Mouse (Mus musculus) forebrain, postnatal 0 days (tissue): Measurements from ENCODE around the gene Slc22a8. TPM values are rescaled to one million over a fixed set of nuclear protein-coding genes. Genes with fewer than 3 reads are reported as not detected.

Experiments
- ATAC-seq: fragments of 200-750 bp; cut with Nextera tagmentation; 2 replicates; pipeline ENCODE4 v1.8.0; 2017; ENCODE audit warnings: mild to moderate bottlenecking, moderate library complexity
- DNase-seq: peaks from one replicate; pipeline ENCODE4 v3.0.0-alpha.2; 2015
- H3K27ac ChIP-seq: fragments of 300-500 bp; sonication (generic); 2 replicates; pipeline ENCODE4 v1.5.1; 2014; ENCODE audit warnings: low read depth, mild to moderate bottlenecking, antibody characterized with exemption, low read length, moderate library complexity, mixed read lengths
- H3K27me3 ChIP-seq: fragments of 300-500 bp; sonication (generic); 2 replicates; pipeline ENCODE4 v1.6.1; 2014; ENCODE audit warnings: mild to moderate bottlenecking, low read length, mixed read lengths; ENCODE audit not compliant: insufficient read depth
- H3K36me3 ChIP-seq: fragments of 300-500 bp; sonication (generic); 2 replicates; pipeline ENCODE4 v1.6.1; 2014; ENCODE audit warnings: mild to moderate bottlenecking, moderate library complexity; ENCODE audit not compliant: insufficient read depth
- H3K4me1 ChIP-seq: fragments of 300-500 bp; sonication (generic); 2 replicates; pipeline ENCODE4 v1.6.1; 2014; ENCODE audit warnings: antibody characterized with exemption; ENCODE audit not compliant: insufficient read depth
- H3K4me2 ChIP-seq: fragments of 300-500 bp; sonication (generic); 2 replicates; pipeline ENCODE4 v1.6.1; 2014; ENCODE audit warnings: low read depth, mild to moderate bottlenecking, moderate library complexity
- H3K4me3 ChIP-seq: fragments of 300-500 bp; sonication (generic); 2 replicates; pipeline ENCODE4 v1.5.1; 2014; ENCODE audit warnings: low read depth, low read length, mixed read lengths
- H3K9ac ChIP-seq: fragments of 300-500 bp; sonication (generic); 2 replicates; pipeline ENCODE4 v1.6.1; 2014; ENCODE audit warnings: mild to moderate bottlenecking
- H3K9me3 ChIP-seq: fragments of 300-500 bp; sonication (generic); 2 replicates; pipeline ENCODE4 v1.6.1; 2016; ENCODE audit warnings: low read length
- CTCF ChIP-seq: sonication (generic); IDR thresholded peaks from 2 replicates; pipeline ENCODE4 v1.5.1; 2016; ENCODE audit warnings: antibody characterized with exemption, control low read depth, low read depth
- WGBS: fragments of 180-500 bp; shearing (Covaris S2); extraction: QIAGEN DNeasy Blood & Tissue Kit; methylation state at CpG from one replicate; pipeline ENCODE4 v1.1.7; 2014; 5-methylcytosine and 5-hydroxymethylcytosine counted together
- polyA plus RNA-seq: library from polyadenylated mRNA; unstranded; fragments of >200 nt; fragmentation: Nextera tagmentation; extraction: Ambion mirVana; gene quantifications from 2 replicates; pipeline ENCODE4 v1.2.1, GENCODE M21; 2015
- total RNA-seq: library from RNA; depleted of rRNA; stranded (reverse); fragments of >200 nt; gene quantifications from 2 replicates; pipeline ENCODE4 v1.2.3, GENCODE M21; 2014; rRNA removed

Slc22a8 gene
- total and polyA plus RNA-seq, 2 experiments from 2014 or later, result 13.1 to 19.0 TPM

DNA sequence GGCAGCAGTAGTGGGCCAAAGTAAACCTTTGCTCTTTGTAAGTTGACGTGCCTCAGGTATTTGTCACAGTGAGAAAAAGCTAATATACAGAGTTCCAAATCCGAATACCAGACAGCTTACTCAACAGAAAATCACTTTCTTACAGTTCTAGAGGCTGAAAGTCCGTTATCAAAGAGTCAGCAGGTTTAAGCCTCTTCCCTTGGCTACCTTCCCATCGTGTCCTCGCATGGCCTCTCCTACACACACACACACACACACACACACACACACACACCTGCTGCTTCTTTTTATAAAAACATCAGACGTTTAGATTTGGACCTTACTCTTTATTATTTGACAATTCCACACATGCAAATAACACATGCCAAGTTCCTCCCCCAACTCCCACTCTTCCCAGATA lies 39.8 kb downstream of the Slc22a8 start:
- Histone ChIP-seq H3K27ac (no peak overlapping the region), H3K9ac (no peak overlapping the region), H3K4me1 (no peaks in the 10 kb centered on the region), H3K4me2 (no peak overlapping the region), H3K36me3 (no peaks in the 10 kb centered on the region), H3K27me3 (no peaks in the 10 kb centered on the region), H3K4me3 (no peak overlapping the region), H3K9me3 (no peaks in the 10 kb centered on the region)
- WGBS, result 77% methylated on average over 6 of the region's 6 CpGs
- no peak for ATAC-seq
- no peak for DNase-seq
- TF ChIP-seq CTCF, result no peak

- H3K27me3 ChIP-seq, result no peaks in the 10 kb centered on the region
- H3K27ac ChIP-seq, result no peak overlapping the region
- H3K9me3 ChIP-seq, result no peaks in the 10 kb centered on the region
- no peaks in the 10 kb centered on the region for H3K36me3 ChIP-seq
- DNase-seq, result no peak
- H3K9ac ChIP-seq, result no peak overlapping the region
- no peaks in the 10 kb centered on the region for H3K4me1 ChIP-seq
- no peak overlapping the region for H3K4me3 ChIP-seq
- TF ChIP-seq CTCF, result no peak
- H3K4me2 ChIP-seq, result no peak overlapping the region
- no peak for ATAC-seq
- WGBS, result 71% methylated on average over 1 of the region's 1 CpGs
Measured at GRCm38 (mm10) chr19:8632029-8632428, 41.0 kb downstream of the Slc22a8 start.

DNA sequence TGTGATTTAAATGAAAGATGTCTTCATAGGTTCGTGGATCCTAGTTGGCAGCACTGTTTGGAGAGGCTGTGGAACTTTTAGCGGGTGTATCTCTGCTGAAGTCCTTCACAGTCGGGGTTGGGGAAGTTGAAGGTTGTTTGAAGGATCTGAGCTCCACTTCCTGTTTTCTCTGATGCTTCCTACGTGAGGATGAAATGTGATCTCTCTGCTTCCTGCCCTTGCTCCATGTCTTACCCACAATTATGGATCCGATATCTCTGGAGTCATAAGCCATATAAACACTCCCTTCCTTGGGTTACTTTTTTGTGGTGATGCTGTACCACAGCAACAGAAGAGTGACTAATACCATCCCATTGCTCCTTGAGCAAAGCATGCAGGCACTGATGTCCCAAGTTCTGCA lies 51.0 kb downstream of the Slc22a8 start:
- ATAC-seq, result no peak
- no peak for TF ChIP-seq CTCF
- Histone ChIP-seq H3K9me3 (no peaks in the 10 kb centered on the region), H3K27ac (no peak overlapping the region), H3K36me3 (no peaks in the 10 kb centered on the region), H3K4me2 (no peak overlapping the region), H3K4me3 (no peak overlapping the region), H3K27me3 (no peaks in the 10 kb centered on the region), H3K4me1 (no peaks in the 10 kb centered on the region), H3K9ac (no peak overlapping the region)
- DNase-seq, result no peak
- 67% methylated on average over 5 of the region's 5 CpGs for WGBS

- DNase-seq, result no peak
- 83% methylated on average over 2 of the region's 2 CpGs for WGBS
Measured at GRCm38 (mm10) chr19:8646393-8646792, 55.3 kb downstream of the Slc22a8 start.

DNA sequence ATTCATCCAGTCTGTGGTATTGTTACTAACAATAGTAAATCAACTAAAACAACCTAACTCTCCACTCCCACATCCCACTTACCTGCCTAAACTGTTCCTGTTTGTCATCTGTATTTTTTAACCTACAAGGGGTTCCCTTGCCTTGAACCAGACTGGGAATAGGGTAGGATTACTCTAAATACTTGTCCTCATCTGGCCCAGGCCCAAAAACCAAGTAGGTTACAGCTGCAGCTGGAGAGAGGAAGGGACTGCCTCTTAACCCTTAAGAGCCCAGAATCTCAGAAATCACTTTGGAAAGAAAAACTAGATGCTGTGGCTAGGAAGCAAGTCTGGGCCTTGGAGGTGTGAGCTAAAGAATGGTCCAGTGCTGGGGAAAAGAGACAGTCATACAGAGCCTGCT lies 64.8 kb downstream of the Slc22a8 start:
- H3K9ac ChIP-seq, result no peak overlapping the region
- no peak for TF ChIP-seq CTCF
- no peak for DNase-seq
- no peaks in the 10 kb centered on the region for H3K27me3 ChIP-seq
- H3K4me3 ChIP-seq, result no peak overlapping the region
- H3K9me3 ChIP-seq, result no peaks in the 10 kb centered on the region
- no peak overlapping the region for H3K27ac ChIP-seq
- no peaks in the 10 kb centered on the region for H3K36me3 ChIP-seq
- no peaks in the 10 kb centered on the region for H3K4me1 ChIP-seq
- ATAC-seq, result no peak
- no peak overlapping the region for H3K4me2 ChIP-seq

More at GRCm38 (mm10) chr19:8646393-8646792, 55.3 kb downstream of the Slc22a8 start:
- TF ChIP-seq CTCF, result no peak
- no peaks in the 10 kb centered on the region for H3K4me1 ChIP-seq
- H3K27ac ChIP-seq, result no peak overlapping the region
- H3K4me3 ChIP-seq, result no peak overlapping the region
- H3K27me3 ChIP-seq, result no peaks in the 10 kb centered on the region
- no peak for ATAC-seq
- no peak overlapping the region for H3K4me2 ChIP-seq
- H3K36me3 ChIP-seq, result no peaks in the 10 kb centered on the region
- no peak overlapping the region for H3K9ac ChIP-seq
- no peaks in the 10 kb centered on the region for H3K9me3 ChIP-seq

DNA sequence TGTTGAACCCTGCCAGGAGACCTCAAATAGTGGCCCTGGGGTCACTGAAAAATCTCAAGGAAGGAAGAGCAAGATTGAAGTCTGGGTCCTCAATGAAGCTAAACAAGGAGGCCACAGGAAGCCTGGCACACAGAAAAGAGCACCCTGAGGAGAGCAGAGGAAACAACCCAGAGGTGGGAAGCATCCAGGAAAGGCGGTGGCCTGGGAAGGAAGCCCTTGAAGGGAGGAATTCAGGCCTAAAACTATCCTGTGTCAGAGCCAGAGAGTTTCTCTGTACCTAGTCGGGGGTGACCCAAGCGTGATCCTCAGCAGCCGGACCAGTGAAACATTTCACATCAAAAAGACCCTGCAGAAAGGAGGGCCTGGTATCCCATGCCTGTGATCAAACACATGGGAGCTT lies 65.3 kb downstream of the Slc22a8 start:
- Histone ChIP-seq H3K9me3 (no peaks in the 10 kb centered on the region), H3K4me3 (no peak overlapping the region), H3K9ac (no peak overlapping the region), H3K4me1 (0 out of 2 replicates have a peak, but pooled peaks cover under 1% of the 10 kb centered on the region), H3K27me3 (no peaks in the 10 kb centered on the region), H3K27ac (no peak overlapping the region), H3K4me2 (no peak overlapping the region), H3K36me3 (no peaks in the 10 kb centered on the region)
- ATAC-seq (no peak; the same call in 1 of the 2 replicates), DNase-seq (no peak)
- 73% methylated on average over 4 of the region's 4 CpGs for WGBS
- TF ChIP-seq CTCF, result no peak

Other genes with a start within 250 kb of the Slc22a8 start
- not detected in 2 replicates for gene Slc22a30, start 186.1 kb upstream of the Slc22a8 start, total RNA-seq
- gene Slc22a30, start 186.1 kb upstream of the Slc22a8 start, polyA plus RNA-seq, result not detected in 2 replicates
- 11.5 and 19.0 TPM in 2 replicates for gene Slc22a6, start 26.8 kb downstream of the Slc22a8 start, total RNA-seq
- 13.2 and 15.5 TPM in 2 replicates for gene Slc22a6, start 26.8 kb downstream of the Slc22a8 start, polyA plus RNA-seq
- 17.0 and 17.5 TPM in 2 replicates for gene Chrm1, start 72.5 kb downstream of the Slc22a8 start, total RNA-seq
- 12.4 and 14.9 TPM in 2 replicates for gene Chrm1, start 72.5 kb downstream of the Slc22a8 start, polyA plus RNA-seq
- gene Slc3a2, start 132.1 kb downstream of the Slc22a8 start, total RNA-seq, result 107 and 116 TPM in 2 replicates
- gene Slc3a2, start 132.1 kb downstream of the Slc22a8 start, polyA plus RNA-seq, result 247 and 256 TPM in 2 replicates
- 74.1 and 85.9 TPM in 2 replicates for gene Wdr74, start 144.6 kb downstream of the Slc22a8 start, total RNA-seq
- gene Wdr74, start 144.6 kb downstream of the Slc22a8 start, polyA plus RNA-seq, result 98.7 and 113 TPM in 2 replicates
- gene 1700092M07Rik, start 149.5 kb downstream of the Slc22a8 start, total RNA-seq, result not detected in 2 replicates
- gene 1700092M07Rik, start 149.5 kb downstream of the Slc22a8 start, polyA plus RNA-seq, result 0.65 and 0.67 TPM in 2 replicates
- gene Stx5a, start 150.2 kb downstream of the Slc22a8 start, total RNA-seq, result 130 and 140 TPM in 2 replicates
- gene Stx5a, start 150.2 kb downstream of the Slc22a8 start, polyA plus RNA-seq, result 86.4 and 97.6 TPM in 2 replicates
- gene Nxf1, start 165.8 kb downstream of the Slc22a8 start, total RNA-seq, result 81.7 and 114 TPM in 2 replicates
- 97.1 and 97.9 TPM in 2 replicates for gene Nxf1, start 165.8 kb downstream of the Slc22a8 start, polyA plus RNA-seq
- 236 and 241 TPM in 2 replicates for gene Tmem223, start 179.7 kb downstream of the Slc22a8 start, total RNA-seq
- 269 and 334 TPM in 2 replicates for gene Tmem223, start 179.7 kb downstream of the Slc22a8 start, polyA plus RNA-seq
- gene Tmem179b, start 183.2 kb downstream of the Slc22a8 start, total RNA-seq, result 17.4 and 19.6 TPM in 2 replicates
- 22.4 and 22.6 TPM in 2 replicates for gene Tmem179b, start 183.2 kb downstream of the Slc22a8 start, polyA plus RNA-seq
- 27.2 and 31.7 TPM in 2 replicates for gene Taf6l, start 195.2 kb downstream of the Slc22a8 start, total RNA-seq
- 25.1 and 25.2 TPM in 2 replicates for gene Taf6l, start 195.2 kb downstream of the Slc22a8 start, polyA plus RNA-seq
- gene Polr2g, start 207.3 kb downstream of the Slc22a8 start, total RNA-seq, result 89.3 and 99.3 TPM in 2 replicates
- gene Polr2g, start 207.3 kb downstream of the Slc22a8 start, polyA plus RNA-seq, result 193 and 216 TPM in 2 replicates
- gene Zbtb3, start 211.3 kb downstream of the Slc22a8 start, total RNA-seq, result 7.0 and 7.3 TPM in 2 replicates
- 4.3 and 5.0 TPM in 2 replicates for gene Zbtb3, start 211.3 kb downstream of the Slc22a8 start, polyA plus RNA-seq
- 71.9 and 72.6 TPM in 2 replicates for gene Ttc9c, start 228.1 kb downstream of the Slc22a8 start, total RNA-seq
- gene Ttc9c, start 228.1 kb downstream of the Slc22a8 start, polyA plus RNA-seq, result 34.1 and 44.4 TPM in 2 replicates
- 28.2 and 38.3 TPM in 2 replicates for gene Hnrnpul2, start 228.8 kb downstream of the Slc22a8 start, total RNA-seq
- gene Hnrnpul2, start 228.8 kb downstream of the Slc22a8 start, polyA plus RNA-seq, result 3.9 and 5.3 TPM in 2 replicates
- not detected in 2 replicates for gene AC129217.1, start 238.5 kb downstream of the Slc22a8 start, total RNA-seq
- gene AC129217.1, start 238.5 kb downstream of the Slc22a8 start, polyA plus RNA-seq, result not detected in 2 replicates
- gene Bscl2, start 246.2 kb downstream of the Slc22a8 start, total RNA-seq, result 81.5 and 91.5 TPM in 2 replicates
- 78.9 and 88.9 TPM in 2 replicates for gene Bscl2, start 246.2 kb downstream of the Slc22a8 start, polyA plus RNA-seq
- gene Gng3, start 247.9 kb downstream of the Slc22a8 start, total RNA-seq, result 68.0 and 78.5 TPM in 2 replicates
- 594 and 622 TPM in 2 replicates for gene Gng3, start 247.9 kb downstream of the Slc22a8 start, polyA plus RNA-seq